Mouse (Mus musculus) lung, adult 2 months (tissue): Measurements from ENCODE around the gene Ttc23l.

Source experiments
- CTCF ChIP-seq: fragments of 200-500 bp; IDR thresholded peaks from 2 replicates; pipeline ENCODE4 v1.5.1; 2011; ENCODE audit warnings: mild to moderate bottlenecking, low read length, control low read depth; ENCODE audit not compliant: insufficient read depth
- POLR2A ChIP-seq: fragments of 200-500 bp; IDR thresholded peaks from 2 replicates; pipeline ENCODE4 v1.6.1; 2011; ENCODE audit warnings: low read depth, mild to moderate bottlenecking, control low read depth, low read length, borderline replicate concordance; ENCODE audit errors: extremely low read depth

DNA sequence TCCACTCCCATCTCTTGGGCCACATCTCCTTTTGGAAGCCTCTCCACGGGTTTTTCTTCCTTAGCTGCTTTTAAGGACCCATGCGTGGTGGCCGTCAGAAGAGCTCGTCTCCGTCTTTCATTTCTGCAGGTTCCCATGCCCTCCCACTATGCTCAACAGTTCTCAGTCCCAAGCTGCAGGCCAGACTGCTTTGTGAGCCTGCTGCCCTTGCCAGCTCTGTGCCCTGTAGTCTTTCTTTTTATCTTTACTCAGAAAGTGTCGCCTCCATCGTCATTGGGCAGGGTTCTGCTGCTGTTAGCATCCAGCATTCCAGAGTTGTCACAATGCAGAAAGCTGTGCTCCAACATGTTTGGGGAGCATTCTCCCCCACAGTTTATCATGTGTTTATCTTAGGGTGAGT, 8.0 kb upstream of the Ttc23l start:
- TF ChIP-seq CTCF = no peak
- no peak for TF ChIP-seq POLR2A
